9 mouse cellular contexts compared by ENCODE assay signal in the genomic region with DNA sequence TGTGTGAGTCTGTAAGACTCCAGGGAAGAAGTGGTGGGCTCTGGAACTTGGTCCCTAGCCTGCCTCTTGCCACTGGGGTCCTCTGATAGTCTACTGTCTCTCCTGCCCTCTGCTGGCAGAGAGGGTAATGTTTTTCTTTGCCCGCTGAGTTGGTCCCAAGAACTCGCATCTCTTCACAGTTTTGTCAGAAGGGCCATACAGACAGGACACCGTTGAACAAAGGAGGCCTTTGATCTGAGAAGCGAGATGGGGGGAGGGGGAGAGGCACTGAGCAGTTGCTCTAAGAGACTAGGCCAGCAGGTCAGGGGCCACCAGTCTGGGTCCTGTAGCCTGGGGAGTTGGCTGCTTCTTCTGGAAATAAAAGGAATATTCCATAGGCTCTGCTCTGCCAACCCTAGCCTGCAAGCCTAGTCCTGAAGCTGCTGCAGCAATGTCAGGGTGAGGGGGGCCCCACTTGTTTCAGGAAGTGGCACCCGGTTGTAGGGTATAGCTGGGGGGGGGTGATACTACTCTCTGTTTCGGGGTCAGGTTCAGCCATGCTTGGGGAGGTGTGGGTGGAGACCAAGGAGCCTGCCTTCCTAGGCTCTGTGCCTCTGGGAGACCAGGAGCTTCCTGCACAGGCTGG. TPM values are rescaled to one million over a fixed set of nuclear protein-coding genes. Genes with fewer than 3 reads are reported as not detected.
DNase-seq lines count a peak whose midpoint lies in the region; ATAC-seq and TF ChIP-seq lines count a peak whose summit lies in the region.
"Had no signal": no experiment of that assay in that cellular context is flagged by ENCODE, and none has a peak within 500 bp of the region (broad histone marks: within the 10 kb centered on the region; RNA-seq: fewer than 3 reads in every experiment).

No protein-coding gene starts in this region.

- no peak overlapping the region for H3K27ac ChIP-seq in forebrain, embryonic 11.5 days (ENCODE audit: low read depth, low read length)
- no peak overlapping the region for H3K27ac ChIP-seq in forebrain, embryonic 13.5 days
- H3K27ac ChIP-seq in limb, embryonic 11.5 days (replicated peaks; ENCODE audit: low read depth, low read length): no peak overlapping the region

- H3K36me3 ChIP-seq in forebrain, embryonic 11.5 days (ENCODE audit: control insufficient read depth, insufficient read depth, low read length): peaks cover 3% of the 10 kb centered on the region; the same call in 1 of the 2 replicates
- H3K36me3 ChIP-seq in forebrain, embryonic 13.5 days (ENCODE audit: poor library complexity, severe bottlenecking): peaks cover 65% of the 10 kb centered on the region
- no peaks in the 10 kb centered on the region for H3K36me3 ChIP-seq in limb, embryonic 11.5 days (ENCODE audit: control insufficient read depth, insufficient read depth, low read length)

- ATAC-seq in forebrain, embryonic 11.5 days (replicated peaks; ENCODE audit: low FRiP score): no peak; the same call in 1 of the 2 replicates
- no peak for ATAC-seq in forebrain, embryonic 13.5 days
- peak; percentile 51 for ATAC-seq in common myeloid progenitor, adult 5-6 weeks (replicated peaks; ENCODE audit: low read depth, poor library complexity, severe bottlenecking)
- ATAC-seq in limb, embryonic 11.5 days (ENCODE audit: insufficient number of reproducible peaks, low FRiP score, low TSS enrichment, low read depth): no peak

- WGBS in forebrain, embryonic 11.5 days: 26% methylated on average over 6 of the region's 6 CpGs
- WGBS in forebrain, embryonic 13.5 days: 29% methylated on average over 6 of the region's 6 CpGs
- 47% methylated on average over 6 of the region's 6 CpGs for WGBS in lung, adult 2 months
- 31% methylated on average over 6 of the region's 6 CpGs for WGBS in limb, embryonic 11.5 days

- peak; percentile 47 for TF ChIP-seq CTCF in lung, adult 2 months (IDR thresholded peaks at IDR 0.05; ENCODE audit: insufficient read depth, low read length)

- no peaks in the 10 kb centered on the region for H3K9me3 ChIP-seq in forebrain, embryonic 11.5 days (ENCODE audit: control insufficient read depth, low read length)
- no peaks in the 10 kb centered on the region for H3K9me3 ChIP-seq in forebrain, embryonic 13.5 days (replicated peaks)
- H3K9me3 ChIP-seq in limb, embryonic 11.5 days (ENCODE audit: control insufficient read depth, low read length): no peaks in the 10 kb centered on the region

- peak; percentile 74 for DNase-seq in forebrain, embryonic 11.5 days (ENCODE audit: low spot score)
- DNase-seq in lung, adult 2 months: no peak
- no peak for DNase-seq in lung, adult 18-20 months
- DNase-seq in limb, embryonic 11.5 days (ENCODE audit: low spot score): peak; percentile 56
- peak; percentile 68 for DNase-seq in thymus, postnatal 14 days
- DNase-seq in c-Kit-positive CD71-positive TER-119-positive erythroid progenitor cells, embryonic 14.5 days (ENCODE audit: low spot score): no peak

- no peak overlapping the region for H3K4me2 ChIP-seq in forebrain, embryonic 11.5 days (ENCODE audit: low read depth, low read length, severe bottlenecking)
- no peak overlapping the region for H3K4me2 ChIP-seq in forebrain, embryonic 13.5 days
- H3K4me2 ChIP-seq in limb, embryonic 11.5 days (ENCODE audit: low read depth, severe bottlenecking): no peak overlapping the region

- TF ChIP-seq POLR2A in lung, adult 2 months (IDR thresholded peaks at IDR 0.05; ENCODE audit: borderline replicate concordance, extremely low read depth, low read depth, low read length): no peak

- H3K4me3 ChIP-seq in forebrain, embryonic 11.5 days (ENCODE audit: low read depth, low read length): no peak overlapping the region
- no peak overlapping the region for H3K4me3 ChIP-seq in forebrain, embryonic 13.5 days
- no peak overlapping the region for H3K4me3 ChIP-seq in lung, adult 2 months (replicated peaks; ENCODE audit: extremely low read depth, low read depth, low read length)
- no peak overlapping the region for H3K4me3 ChIP-seq in limb, embryonic 11.5 days (ENCODE audit: low read depth, low read length)

- H3K4me1 ChIP-seq in forebrain, embryonic 11.5 days (replicated peaks; ENCODE audit: control insufficient read depth, insufficient read depth, low read length): peaks cover 16% of the 10 kb centered on the region
- peaks cover 48% of the 10 kb centered on the region for H3K4me1 ChIP-seq in forebrain, embryonic 13.5 days
- H3K4me1 ChIP-seq in lung, adult 2 months (ENCODE audit: control insufficient read depth, insufficient read depth, low read length): peaks cover 3% of the 10 kb centered on the region; the same call in 1 of the 2 replicates
- H3K4me1 ChIP-seq in limb, embryonic 11.5 days (ENCODE audit: control insufficient read depth, insufficient read depth, low read length): peaks cover 19% of the 10 kb centered on the region

- H3K9ac ChIP-seq in forebrain, embryonic 11.5 days (ENCODE audit: low read length): no peak overlapping the region
- no peak overlapping the region for H3K9ac ChIP-seq in forebrain, embryonic 13.5 days
- H3K9ac ChIP-seq in limb, embryonic 11.5 days (ENCODE audit: low read length): no peak overlapping the region

- no peaks in the 10 kb centered on the region; the same call in 1 of the 2 replicates for H3K27me3 ChIP-seq in forebrain, embryonic 11.5 days (ENCODE audit: control insufficient read depth, insufficient read depth, low read length)
- no peaks in the 10 kb centered on the region for H3K27me3 ChIP-seq in forebrain, embryonic 13.5 days
- no peaks in the 10 kb centered on the region for H3K27me3 ChIP-seq in limb, embryonic 11.5 days (ENCODE audit: control insufficient read depth, insufficient read depth, low read length)

RNA-seq across cellular contexts. Expression of gene Kctd17, which starts 6.6 kb away (rescaled TPM):
- 67.9 and 76.7 TPM in 2 replicates for polyA plus RNA-seq in forebrain, embryonic 11.5 days (2014; fragmentation: Nextera tagmentation; extraction: Ambion mirVana)
- polyA plus RNA-seq in forebrain, embryonic 13.5 days (2015; fragmentation: Nextera tagmentation; extraction: Ambion mirVana): 84.6 and 104 TPM in 2 replicates
- 114 and 128 TPM in 2 replicates for polyA plus RNA-seq in lung, adult 2 months (2012; rRNA removed)
- 11.8 and 22.8 TPM in 2 replicates for total RNA-seq in common myeloid progenitor, adult 5-6 weeks (2017)
- 37.9 and 43.4 TPM in 2 replicates for polyA plus RNA-seq in limb, embryonic 11.5 days (2014; fragmentation: Nextera tagmentation; extraction: Ambion mirVana)

RNA-seq across cellular contexts. Expression of gene Mpst, which starts 28.8 kb away (rescaled TPM):
- polyA plus RNA-seq in forebrain, embryonic 11.5 days (2014; fragmentation: Nextera tagmentation; extraction: Ambion mirVana): 2.7 and 4.2 TPM in 2 replicates
- 2.3 and 3.0 TPM in 2 replicates for polyA plus RNA-seq in forebrain, embryonic 13.5 days (2015; fragmentation: Nextera tagmentation; extraction: Ambion mirVana)
- 136 and 145 TPM in 2 replicates for polyA plus RNA-seq in lung, adult 2 months (2012; rRNA removed)
- total RNA-seq in common myeloid progenitor, adult 5-6 weeks (2017): 22.9 and 45.3 TPM in 2 replicates
- 1.7 and 2.3 TPM in 2 replicates for polyA plus RNA-seq in limb, embryonic 11.5 days (2014; fragmentation: Nextera tagmentation; extraction: Ambion mirVana)

RNA-seq across cellular contexts. Expression of gene Tst, which starts 29.3 kb away (rescaled TPM):
- polyA plus RNA-seq in forebrain, embryonic 11.5 days (2014; fragmentation: Nextera tagmentation; extraction: Ambion mirVana): 10.4 and 11.9 TPM in 2 replicates
- polyA plus RNA-seq in forebrain, embryonic 13.5 days (2015; fragmentation: Nextera tagmentation; extraction: Ambion mirVana): 12.0 and 15.9 TPM in 2 replicates
- 122 and 136 TPM in 2 replicates for polyA plus RNA-seq in lung, adult 2 months (2012; rRNA removed)
- total RNA-seq in common myeloid progenitor, adult 5-6 weeks (2017): 7.3 and 11.1 TPM in 2 replicates
- polyA plus RNA-seq in limb, embryonic 11.5 days (2014; fragmentation: Nextera tagmentation; extraction: Ambion mirVana): 7.7 and 7.8 TPM in 2 replicates

RNA-seq across cellular contexts. Expression of gene Tmprss6, which starts 33.4 kb away (rescaled TPM):
- 0.31 and 0.79 TPM in 2 replicates for polyA plus RNA-seq in forebrain, embryonic 11.5 days (2014; fragmentation: Nextera tagmentation; extraction: Ambion mirVana)
- polyA plus RNA-seq in forebrain, embryonic 13.5 days (2015; fragmentation: Nextera tagmentation; extraction: Ambion mirVana): 0.49 TPM in 1 of 2 replicates, not detected in the other
- polyA plus RNA-seq in lung, adult 2 months (2012; rRNA removed): 0.33 and 1.2 TPM in 2 replicates
- total RNA-seq in common myeloid progenitor, adult 5-6 weeks (2017): not detected in 2 replicates
- 0.27 TPM in 1 of 2 replicates, not detected in the other for polyA plus RNA-seq in limb, embryonic 11.5 days (2014; fragmentation: Nextera tagmentation; extraction: Ambion mirVana)

RNA-seq across cellular contexts. Expression of gene Tex33, which starts 39.3 kb away (rescaled TPM):
- polyA plus RNA-seq in forebrain, embryonic 11.5 days (2014; fragmentation: Nextera tagmentation; extraction: Ambion mirVana): not detected in 2 replicates
- polyA plus RNA-seq in forebrain, embryonic 13.5 days (2015; fragmentation: Nextera tagmentation; extraction: Ambion mirVana): not detected in 2 replicates
- polyA plus RNA-seq in lung, adult 2 months (2012; rRNA removed): not detected in 2 replicates
- total RNA-seq in common myeloid progenitor, adult 5-6 weeks (2017): not detected in 2 replicates
- not detected in 2 replicates for polyA plus RNA-seq in limb, embryonic 11.5 days (2014; fragmentation: Nextera tagmentation; extraction: Ambion mirVana)
- polyA plus RNA-seq: liver, embryonic 16.5 days had no signal

Comparison
In these comparisons a context has a peak if more than half of its experiments do, and no peak if none do; other contexts are left out.
1. DNase-seq: peak in forebrain, embryonic 11.5 days (single experiment), limb, embryonic 11.5 days (single experiment) and thymus, postnatal 14 days (single experiment); none in lung, adult 2 months (single experiment), lung, adult 18-20 months (0 of 2) and c-Kit-positive CD71-positive TER-119-positive erythroid progenitor cells, embryonic 14.5 days (single experiment).
2. RNA of gene Mpst, which starts 28.8 kb away (polyA plus RNA-seq): 136 to 145 TPM in lung, adult 2 months; 2.7 to 4.2 TPM in forebrain, embryonic 11.5 days, 2.3 to 3.0 TPM in forebrain, embryonic 13.5 days and 1.7 to 2.3 TPM in limb, embryonic 11.5 days; every median in the first group is over 10 times any median in the second.